Comparison of ENCODE assay signal across 23 mouse cellular contexts in genomic region chr10:98702470-98703215, GRCm38 (mm10).
DNase-seq lines count a peak whose midpoint lies in the region; ATAC-seq and TF ChIP-seq lines count a peak whose summit lies in the region.
"Had no signal": no experiment of that assay in that cellular context is flagged by ENCODE, and none has a peak within 500 bp of the region (broad histone marks: within the 10 kb centered on the region; RNA-seq: fewer than 3 reads in every experiment).

No protein-coding gene starts in this region.

- no peak overlapping the region for H3K4me2 ChIP-seq in myocyte (ENCODE audit: low read depth)
- H3K4me2 ChIP-seq in liver, embryonic 11.5 days = no peak overlapping the region
- H3K4me2 ChIP-seq: forebrain, embryonic 13.5 days; hindbrain, embryonic 13.5 days; limb, embryonic 12.5 days; liver, embryonic 13.5 days; lung, embryonic 15.5 days; midbrain, embryonic 11.5 days; neural tube, embryonic 12.5 days had no signal

- peak; percentile 80 for DNase-seq in heart, adult 11 months
- no peak for DNase-seq in heart, postnatal 4 days
- peak; percentile 75 for DNase-seq in brain, adult 2 months (ENCODE audit: low read depth, low spot score)
- peak; percentile 41 for DNase-seq in cerebellum, adult 9-11 months
- no peak for DNase-seq in liver, embryonic 11.5 days (ENCODE audit: low spot score)
- DNase-seq in heart, postnatal 14 days = no peak
- no peak for DNase-seq in frontal cortex, adult 2 months (ENCODE audit: extremely low spot score in 1 of 2, low spot score in 1 of 2)
- DNase-seq: adrenal gland, adult 8-10 months; B cell, adult 2 months; gastrocnemius, postnatal 25 days; kidney, adult 9 months; kidney, postnatal 36 days; liver, embryonic 13.5 days had no signal

- H3K36me3 ChIP-seq in myocyte (ENCODE audit: control insufficient read depth, insufficient read depth) = no peaks in the 10 kb centered on the region
- no peaks in the 10 kb centered on the region for H3K36me3 ChIP-seq in liver, embryonic 11.5 days (ENCODE audit: control insufficient read depth, insufficient read depth, low read length)
- H3K36me3 ChIP-seq: embryonic facial prominence, embryonic 10.5 days; heart, embryonic 10.5 days; hindbrain, embryonic 13.5 days; limb, embryonic 12.5 days; liver, embryonic 13.5 days; lung, embryonic 15.5 days; neural tube, embryonic 12.5 days had no signal

- TF ChIP-seq POLR2A in myocyte (IDR thresholded peaks at IDR 0.05; ENCODE audit: insufficient read length, low read depth) = no peak

- no peak overlapping the region for H3K4me3 ChIP-seq in myocyte
- H3K4me3 ChIP-seq in liver, embryonic 11.5 days (ENCODE audit: low read depth, low read length) = no peak overlapping the region
- H3K4me3 ChIP-seq: embryonic facial prominence, embryonic 10.5 days; forebrain, embryonic 13.5 days; heart, embryonic 10.5 days; hindbrain, embryonic 13.5 days; limb, embryonic 12.5 days; liver, embryonic 13.5 days; lung, embryonic 15.5 days; neural tube, embryonic 12.5 days had no signal

- WGBS in liver, embryonic 11.5 days = 84% methylated on average over 5 of the region's 5 CpGs

- no peaks in the 10 kb centered on the region for H3K79me2 ChIP-seq in myocyte (ENCODE audit: control insufficient read depth, insufficient read depth)

- H3K4me1 ChIP-seq in liver, embryonic 11.5 days (replicated peaks; ENCODE audit: control insufficient read depth, insufficient read depth, low read length) = no peaks in the 10 kb centered on the region
- H3K4me1 ChIP-seq: forebrain, embryonic 13.5 days; hindbrain, embryonic 13.5 days; liver, embryonic 13.5 days; lung, embryonic 15.5 days; neural tube, embryonic 12.5 days had no signal

- ATAC-seq in liver, embryonic 11.5 days (replicated peaks; ENCODE audit: low FRiP score) = no peak
- ATAC-seq: forebrain, embryonic 13.5 days; inflammation-experienced regulatory T-cells, adult 6 months had no signal

- H3K9ac ChIP-seq in liver, embryonic 11.5 days (ENCODE audit: low read depth, low read length) = no peak overlapping the region
- H3K9ac ChIP-seq: forebrain, embryonic 13.5 days; hindbrain, embryonic 13.5 days; limb, embryonic 12.5 days; liver, embryonic 13.5 days; lung, embryonic 15.5 days; neural tube, embryonic 12.5 days had no signal

- no peaks in the 10 kb centered on the region for H3K27me3 ChIP-seq in myocyte (ENCODE audit: control insufficient read depth, insufficient read depth, insufficient read length)
- H3K27me3 ChIP-seq in liver, embryonic 11.5 days (replicated peaks; ENCODE audit: control insufficient read depth, insufficient read depth, low read length) = no peaks in the 10 kb centered on the region
- H3K27me3 ChIP-seq: forebrain, embryonic 13.5 days; hindbrain, embryonic 13.5 days; limb, embryonic 12.5 days; liver, embryonic 13.5 days; lung, embryonic 15.5 days; neural tube, embryonic 12.5 days had no signal

- intact Hi-C loops in heart, postnatal 14 days (cut with DNase I) = no loop called here

- H3ac ChIP-seq in myocyte (ENCODE audit: control insufficient read depth, insufficient read length) = no peak overlapping the region

- no peaks in the 10 kb centered on the region for H3K9me3 ChIP-seq in liver, embryonic 11.5 days (ENCODE audit: control insufficient read depth, low read length)
- H3K9me3 ChIP-seq: embryonic facial prominence, embryonic 10.5 days; forebrain, embryonic 13.5 days; heart, embryonic 10.5 days; hindbrain, embryonic 13.5 days; limb, embryonic 12.5 days; liver, embryonic 13.5 days; lung, embryonic 15.5 days; neural tube, embryonic 12.5 days had no signal

- H3K27ac ChIP-seq in liver, embryonic 11.5 days (ENCODE audit: low read depth, low read length) = no peak overlapping the region
- H3K27ac ChIP-seq: embryonic facial prominence, embryonic 10.5 days; forebrain, embryonic 13.5 days; heart, embryonic 10.5 days; hindbrain, embryonic 13.5 days; limb, embryonic 12.5 days; liver, embryonic 13.5 days; lung, embryonic 15.5 days; neural tube, embryonic 12.5 days had no signal

TF ChIP-seq in myocyte, 11 proteins besides CTCF, POLR2A, EP300 and RAD21:
- TF ChIP-seq CEBPB (IDR thresholded peaks at IDR 0.05; ENCODE audit: insufficient read depth, poor library complexity, severe bottlenecking) = peak; percentile 61; the same call in 1 of the 2 replicates
- TF ChIP-seq MAX (IDR thresholded peaks at IDR 0.05; ENCODE audit: low read depth) = no peak
- no peak for TF ChIP-seq MYOG (IDR thresholded peaks at IDR 0.05; ENCODE audit: control insufficient read depth in 1 of 3, insufficient read depth in 1 of 3, insufficient read length in 2 of 3, low read depth in 2 of 3)
- no peak for TF ChIP-seq MYOD1 (IDR thresholded peaks at IDR 0.05; ENCODE audit: control insufficient read depth in 1 of 3, insufficient read length in 2 of 3, low read depth in 2 of 3)
- TF ChIP-seq USF1 (IDR thresholded peaks at IDR 0.05; ENCODE audit: low read depth) = no peak

Comparison
In these comparisons a context has a peak if more than half of its experiments do, and no peak if none do; other contexts are left out.
1. DNase-seq: peak in heart, adult 11 months (single experiment), brain, adult 2 months (single experiment) and cerebellum, adult 9-11 months (single experiment); none in heart, postnatal 4 days (single experiment), liver, embryonic 11.5 days (single experiment), heart, postnatal 14 days (0 of 2) and frontal cortex, adult 2 months (0 of 2).